Mouse (Mus musculus): Measurements from ENCODE around the gene Btg3. TPM values are rescaled to one million over a fixed set of nuclear protein-coding genes. Genes with fewer than 3 reads are reported as not detected.

The Btg3 gene
- polyA plus RNA-seq, 1 experiment from 2014 or later = 25.5 TPM

- Histone ChIP-seq H3K4me3 (no peak overlapping the region), H3K9ac (replicated peaks) (no peak overlapping the region), H3K27ac (replicated peaks) (no peak overlapping the region), H3K9me3 (no peaks in the 10 kb centered on the region), H3K4me2 (replicated peaks) (no peak overlapping the region), H3K27me3 (no peaks in the 10 kb centered on the region), H3K36me3 (no peaks in the 10 kb centered on the region), H3K4me1 (peaks cover 25% of the 10 kb centered on the region)
- ATAC-seq (replicated peaks) = no peak
- WGBS = 92% methylated on average over 6 of the region's 6 CpGs
Measured at GRCm38 (mm10) chr16:78309258-78309657, 67.7 kb downstream of the Btg3 start.

GRCm38 (mm10) chr16:78307476-78308192 is 69.4 kb downstream of the Btg3 start:
- Histone ChIP-seq H3K9me3 (no peaks in the 10 kb centered on the region), H3K9ac (replicated peaks) (no peak overlapping the region), H3K4me2 (replicated peaks) (no peak overlapping the region), H3K36me3 (no peaks in the 10 kb centered on the region), H3K4me3 (no peak overlapping the region), H3K27me3 (no peaks in the 10 kb centered on the region), H3K4me1 (peaks cover 24% of the 10 kb centered on the region), H3K27ac (replicated peaks) (no peak overlapping the region)
- WGBS = 95% methylated on average over 16 of the region's 16 CpGs
- no peak for ATAC-seq (replicated peaks)

- no peaks in the 10 kb centered on the region for H3K27me3 ChIP-seq
- H3K9me3 ChIP-seq = no peaks in the 10 kb centered on the region
- no peak overlapping the region for H3K4me3 ChIP-seq
- H3K4me1 ChIP-seq = peaks cover 19% of the 10 kb centered on the region
- no peak overlapping the region for H3K27ac ChIP-seq (replicated peaks)
- WGBS = 89% methylated on average over 8 of the region's 8 CpGs
- no peak overlapping the region for H3K4me2 ChIP-seq (replicated peaks)
- no peak for ATAC-seq (replicated peaks)
- no peaks in the 10 kb centered on the region for H3K36me3 ChIP-seq
- no peak overlapping the region for H3K9ac ChIP-seq (replicated peaks)
Measured at GRCm38 (mm10) chr16:78306606-78307005, 70.4 kb downstream of the Btg3 start.

DNA sequence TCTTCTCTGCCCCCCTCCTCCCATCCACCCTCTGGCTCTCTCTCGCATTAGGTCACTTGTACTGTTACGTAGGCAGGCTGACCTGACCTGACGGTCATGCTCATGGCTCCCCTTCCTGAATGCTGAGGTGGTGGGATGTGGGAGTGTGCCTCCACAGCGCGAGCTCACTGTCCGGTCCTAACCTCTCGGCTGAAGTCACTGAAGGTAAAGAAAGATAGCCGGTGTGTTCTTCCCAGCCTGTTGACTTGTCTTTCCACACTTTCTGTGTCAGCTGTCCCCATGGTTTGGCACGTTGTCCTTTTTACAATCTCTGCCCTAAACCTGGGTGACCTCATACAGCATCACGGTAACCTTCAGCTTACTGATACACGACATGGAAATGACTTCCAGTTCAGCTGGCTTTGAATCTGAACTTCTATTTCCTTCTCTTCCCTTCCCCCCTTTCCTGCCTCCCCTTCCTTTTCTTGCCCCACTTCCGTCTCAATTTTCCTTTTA is 71.3 kb downstream of the Btg3 start:
- H3K9me3 ChIP-seq = no peaks in the 10 kb centered on the region
- H3K4me1 ChIP-seq = peaks cover 22% of the 10 kb centered on the region
- H3K27me3 ChIP-seq = no peaks in the 10 kb centered on the region
- H3K9ac ChIP-seq (replicated peaks) = no peak overlapping the region
- no peaks in the 10 kb centered on the region for H3K36me3 ChIP-seq
- 90% methylated on average over 12 of the region's 12 CpGs for WGBS
- H3K27ac ChIP-seq (replicated peaks) = no peak overlapping the region
- no peak overlapping the region for H3K4me2 ChIP-seq (replicated peaks)
- ATAC-seq (replicated peaks) = no peak
- no peak overlapping the region for H3K4me3 ChIP-seq

- Histone ChIP-seq H3K4me2 (replicated peaks) (peak overlapping the region; percentile 65), H3K27me3 (no peaks in the 10 kb centered on the region), H3K9me3 (no peaks in the 10 kb centered on the region), H3K36me3 (no peaks in the 10 kb centered on the region), H3K27ac (replicated peaks) (peak overlapping the region; percentile 95; the same call in 1 of the 2 replicates), H3K4me3 (peak overlapping the region; percentile 99), H3K9ac (replicated peaks) (peak overlapping the region; percentile 97), H3K4me1 (peaks cover 24% of the 10 kb centered on the region)
- ATAC-seq (replicated peaks) = no peak
- WGBS = 2% methylated on average over 10 of the region's 10 CpGs
Measured at GRCm38 (mm10) chr16:78302678-78303050, 74.3 kb downstream of the Btg3 start.

GRCm38 (mm10) chr16:78301831-78302677 is 74.9 kb downstream of the Btg3 start:
- H3K27me3 ChIP-seq = no peaks in the 10 kb centered on the region
- H3K4me3 ChIP-seq = peak overlapping the region; percentile 99
- peak overlapping the region; percentile 65 for H3K4me2 ChIP-seq (replicated peaks)
- no peaks in the 10 kb centered on the region for H3K36me3 ChIP-seq
- peak overlapping the region; percentile 95 for H3K27ac ChIP-seq (replicated peaks)
- H3K9me3 ChIP-seq = no peaks in the 10 kb centered on the region
- peaks cover 24% of the 10 kb centered on the region for H3K4me1 ChIP-seq
- peak; percentile 74 for ATAC-seq (replicated peaks)
- peak overlapping the region; percentile 97 for H3K9ac ChIP-seq (replicated peaks)
- under 1% methylated on average over 63 of the region's 65 CpGs for WGBS

DNA sequence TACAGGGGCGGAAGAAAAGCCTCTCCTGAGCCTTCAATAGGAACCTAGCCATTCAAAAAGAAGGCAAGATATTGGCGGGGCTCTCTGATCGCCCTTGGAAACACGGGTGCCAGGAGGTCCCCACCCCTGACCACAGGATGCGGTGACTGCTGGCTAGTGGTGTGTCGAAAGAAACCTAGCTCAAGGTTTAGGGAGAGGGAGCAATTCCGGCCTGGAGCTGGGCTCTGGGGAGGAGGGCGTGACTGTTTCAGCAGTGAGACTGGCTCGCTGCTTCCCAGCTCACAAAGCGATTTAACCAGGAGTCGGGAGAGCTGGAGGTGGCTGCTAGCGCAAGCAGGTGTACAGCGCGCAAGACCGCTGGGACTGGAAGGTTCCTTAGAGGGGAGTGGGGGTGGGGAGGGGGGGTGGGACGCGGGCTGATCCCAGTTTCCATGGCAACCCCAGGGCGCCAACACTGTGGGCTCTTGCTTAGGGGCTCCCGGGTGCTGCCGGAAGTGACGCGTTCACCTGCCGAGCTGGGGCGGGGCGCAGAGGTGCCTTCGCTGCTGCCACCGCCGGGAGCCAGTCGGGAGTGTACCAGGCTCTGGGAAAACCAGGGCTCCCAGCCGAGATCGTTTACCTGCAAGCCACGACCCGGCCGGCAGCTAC is 75.7 kb downstream of the Btg3 start, which contains the start of gene Cxadr:
TSS of gene Cxadr (plus strand) at position 307 of the 648 bp plus-strand sequence.
- peaks cover 20% of the 10 kb centered on the region for H3K4me1 ChIP-seq
- H3K27ac ChIP-seq (replicated peaks) = peak within 1 kb of the TSS; percentile 95
- peak within 1 kb of the TSS; percentile 99 for H3K4me3 ChIP-seq
- H3K4me2 ChIP-seq (replicated peaks) = peak within 1 kb of the TSS; percentile 65
- H3K9ac ChIP-seq (replicated peaks) = peak within 1 kb of the TSS; percentile 97
- no peaks in the 10 kb centered on the region for H3K9me3 ChIP-seq
- under 1% methylated on average over 26 of the region's 34 CpGs for WGBS
- H3K27me3 ChIP-seq = no peaks in the 10 kb centered on the region
- ATAC-seq (replicated peaks) = peak; percentile 97
- H3K36me3 ChIP-seq = no peaks in the 10 kb centered on the region

DNA sequence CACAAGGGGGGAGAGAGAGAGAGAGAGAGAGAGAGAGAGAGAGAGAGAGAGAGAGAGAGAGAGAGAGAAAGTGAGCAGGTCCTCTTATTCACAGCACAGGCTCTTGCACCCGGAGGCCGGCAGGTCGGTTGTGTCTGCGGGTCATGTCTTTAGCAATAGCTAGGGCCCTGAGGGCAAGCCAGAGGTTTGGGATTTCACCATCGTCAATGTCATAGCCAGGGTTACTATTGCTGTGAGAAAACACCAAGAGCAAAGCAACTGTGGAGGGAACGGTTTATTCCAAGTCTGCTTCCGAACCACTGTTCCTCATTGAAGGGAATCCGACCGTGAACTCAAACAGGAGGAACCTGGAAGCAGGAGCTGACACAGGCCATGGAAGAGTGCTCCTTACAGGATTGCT is 80.9 kb downstream of the Btg3 start:
- Histone ChIP-seq H3K36me3 (no peaks in the 10 kb centered on the region), H3K9me3 (no peaks in the 10 kb centered on the region), H3K4me2 (replicated peaks) (no peak overlapping the region), H3K27me3 (no peaks in the 10 kb centered on the region), H3K27ac (replicated peaks) (no peak overlapping the region), H3K4me1 (peaks cover 5% of the 10 kb centered on the region; the same call in 1 of the 2 replicates), H3K4me3 (no peak overlapping the region), H3K9ac (replicated peaks) (no peak overlapping the region)
- WGBS = 73% methylated on average over 9 of the region's 9 CpGs
- ATAC-seq (replicated peaks) = no peak

- no peak overlapping the region for H3K4me2 ChIP-seq (replicated peaks)
Measured at GRCm38 (mm10) chr16:78295601-78296000, 81.4 kb downstream of the Btg3 start.

DNA sequence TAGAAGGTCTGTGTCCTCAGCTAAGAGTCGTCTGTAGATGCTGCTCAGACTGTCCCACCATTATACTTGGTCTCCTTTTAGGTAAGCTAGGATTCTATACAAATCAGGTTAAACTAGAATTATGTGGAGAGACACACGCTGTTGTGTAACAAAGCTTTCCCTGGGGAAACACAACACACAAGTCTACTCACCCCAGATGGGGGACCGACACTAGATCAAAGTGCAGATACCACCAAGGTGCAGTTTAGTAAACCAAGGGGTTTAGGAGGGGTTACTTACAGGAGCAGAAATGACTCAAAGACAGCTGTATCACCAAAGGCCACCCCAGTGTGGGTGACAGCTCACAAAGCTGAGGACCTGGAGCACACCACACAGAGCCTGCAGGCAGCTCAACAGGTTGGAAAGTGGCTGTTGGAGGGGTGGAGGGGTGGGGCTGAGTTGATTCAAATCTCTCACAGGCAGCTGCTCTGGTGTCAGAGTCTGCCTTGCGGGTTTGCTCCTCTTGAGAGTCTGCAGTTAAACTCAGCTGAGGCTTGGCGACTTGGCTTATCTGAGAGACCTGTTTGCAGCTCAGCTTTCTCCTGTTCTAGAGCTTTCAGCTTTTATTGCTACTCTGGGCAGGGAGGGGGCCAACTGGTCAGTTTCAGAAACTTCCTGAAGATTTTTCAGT is 82.3 kb downstream of the Btg3 start:
- H3K4me1 ChIP-seq = no peaks in the 10 kb centered on the region
- no peak overlapping the region for H3K27ac ChIP-seq (replicated peaks)
- ATAC-seq (replicated peaks) = no peak
- no peaks in the 10 kb centered on the region for H3K9me3 ChIP-seq
- no peak overlapping the region for H3K9ac ChIP-seq (replicated peaks)
- no peaks in the 10 kb centered on the region for H3K27me3 ChIP-seq
- no peak overlapping the region for H3K4me2 ChIP-seq (replicated peaks)
- 61% methylated on average over 5 of the region's 5 CpGs for WGBS
- H3K4me3 ChIP-seq = no peak overlapping the region
- no peaks in the 10 kb centered on the region for H3K36me3 ChIP-seq

More at GRCm38 (mm10) chr16:78295601-78296000, 81.4 kb downstream of the Btg3 start:
- WGBS = 50% methylated on average over 4 of the region's 4 CpGs
- no peak for ATAC-seq (replicated peaks)
- Histone ChIP-seq H3K36me3 (no peaks in the 10 kb centered on the region), H3K9me3 (no peaks in the 10 kb centered on the region), H3K4me1 (peaks cover under 1% of the 10 kb centered on the region; the same call in 1 of the 2 replicates), H3K27ac (replicated peaks) (no peak overlapping the region), H3K9ac (replicated peaks) (no peak overlapping the region), H3K27me3 (no peaks in the 10 kb centered on the region), H3K4me3 (no peak overlapping the region)

DNA sequence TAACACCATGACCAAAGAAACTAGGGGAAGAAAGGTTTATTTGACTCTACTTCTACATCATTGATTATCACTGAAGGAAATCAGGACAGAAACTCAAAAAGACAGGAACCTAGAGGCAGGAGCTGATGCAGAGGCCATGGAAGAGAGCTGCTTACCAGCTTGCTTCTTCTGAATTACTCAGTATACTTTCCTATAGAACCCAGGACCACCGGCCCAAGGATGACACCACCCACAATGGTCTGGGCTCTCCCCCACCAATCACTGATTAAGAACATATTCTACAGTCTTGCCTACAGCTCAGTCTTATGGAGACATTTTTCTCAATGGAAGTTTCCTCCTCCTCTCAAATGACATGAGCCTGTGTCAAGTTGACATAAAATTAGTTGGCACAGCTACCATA is 82.9 kb downstream of the Btg3 start:
- Histone ChIP-seq H3K4me1 (no peaks in the 10 kb centered on the region), H3K9ac (replicated peaks) (no peak overlapping the region), H3K27ac (replicated peaks) (no peak overlapping the region), H3K4me2 (replicated peaks) (no peak overlapping the region), H3K9me3 (no peaks in the 10 kb centered on the region), H3K36me3 (no peaks in the 10 kb centered on the region), H3K4me3 (no peak overlapping the region), H3K27me3 (no peaks in the 10 kb centered on the region)
- no peak for ATAC-seq (replicated peaks)
- WGBS = 90% methylated on average over 1 of the region's 1 CpGs
